Mouse (Mus musculus) megakaryocyte, adult 5-6 weeks (primary cell): ENCODE data around the gene Samsn1. TPM values are rescaled to one million over a fixed set of nuclear protein-coding genes. Genes with fewer than 3 reads are reported as not detected.
"Not testable (repeated sequence)": the region's sequence is repeated elsewhere in the genome, so short reads cannot be mapped to it uniquely, and the experiment has no call there.

Experiments
- ATAC-seq: 2 replicates; pipeline ENCODE4 v1.8.0; 2016; ENCODE audit warnings: mild to moderate bottlenecking, inconsistent platforms; ENCODE audit not compliant: poor library complexity, severe bottlenecking
- total RNA-seq, 2 experiments: library from RNA; stranded (forward) in 1 of 2; stranded (reverse) in 1 of 2; fragments of 153-499, 151-499 nt in 1 of 2; fragments of 221-1000, 200-1000 nt in 1 of 2; gene quantifications; 2 replicates each; pipeline versions ENCODE4 v1.2.3 to v1.2.4; 2015 to 2017

The Samsn1 gene
- total RNA-seq, 2 experiments from 2014 or later, result 191 to 219 TPM

DNA sequence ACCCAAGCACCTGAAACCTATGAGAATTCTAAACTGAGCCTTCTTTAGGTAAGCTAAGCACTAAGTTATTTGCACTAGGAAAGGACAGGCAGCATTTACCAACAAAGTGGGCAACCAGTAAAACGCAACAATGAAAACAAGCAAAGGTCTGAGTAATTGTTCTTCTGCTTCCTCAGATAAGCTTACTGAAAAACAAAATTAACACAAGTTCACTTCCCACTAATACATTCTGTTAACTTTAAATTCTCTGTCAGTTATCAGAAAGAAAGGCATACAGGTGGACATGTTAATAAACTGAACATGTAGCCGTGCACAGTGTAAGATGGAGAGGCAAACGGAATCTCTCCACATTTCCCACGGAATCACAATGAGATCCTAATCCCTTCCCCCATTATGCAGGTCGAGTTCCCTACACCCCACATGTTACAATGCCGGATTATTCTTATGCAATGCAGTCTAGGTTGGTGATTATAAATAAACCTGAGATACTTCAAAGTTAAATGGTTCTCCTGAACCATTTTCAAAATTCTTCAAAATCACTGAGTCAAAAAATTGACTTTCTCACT, 132.9 kb downstream of the Samsn1 start:
- no peak for ATAC-seq

DNA sequence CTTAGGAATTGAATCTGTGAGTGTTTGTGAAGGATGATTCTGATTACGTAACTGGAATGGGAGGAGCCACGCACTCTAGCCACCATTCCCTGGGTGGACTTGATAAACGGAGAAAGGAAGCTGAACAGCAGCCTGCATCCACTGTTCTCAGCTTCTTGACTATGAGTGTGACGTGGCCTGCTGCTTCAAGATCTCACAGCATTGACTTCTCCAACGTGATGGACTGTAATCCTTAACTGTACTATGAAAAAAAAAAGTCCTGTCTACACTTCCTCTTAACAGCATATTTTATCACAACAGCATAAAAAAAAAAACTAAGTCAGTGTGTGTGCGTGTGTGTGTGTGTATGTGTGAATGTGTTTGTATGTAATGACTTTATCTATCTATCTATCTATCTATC, 134.9 kb downstream of the Samsn1 start:
- ATAC-seq, result peak; percentile 83

- no peak for ATAC-seq
Measured at GRCm38 (mm10) chr16:75878885-75879284, 143.2 kb downstream of the Samsn1 start.

DNA sequence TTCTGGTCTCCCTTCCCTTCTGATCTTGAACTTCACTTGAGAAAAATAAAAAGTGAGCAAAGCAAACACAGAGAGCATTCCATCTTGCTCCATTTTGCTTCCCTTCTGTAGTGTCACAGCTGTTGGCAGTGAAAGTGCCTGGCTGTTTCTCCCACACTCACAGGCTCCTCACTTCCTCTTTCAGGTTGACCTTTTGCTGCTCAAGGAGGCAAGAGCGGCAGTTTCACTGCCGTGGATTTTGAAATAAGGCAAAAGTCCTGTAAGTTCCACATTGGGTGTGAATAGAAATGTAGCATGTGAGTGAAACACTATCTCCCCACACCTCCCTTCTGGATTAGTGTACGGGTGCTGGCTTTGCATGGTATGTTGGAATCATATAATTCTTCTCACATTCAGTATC, 144.9 kb downstream of the Samsn1 start:
- peak; percentile 91 for ATAC-seq

DNA sequence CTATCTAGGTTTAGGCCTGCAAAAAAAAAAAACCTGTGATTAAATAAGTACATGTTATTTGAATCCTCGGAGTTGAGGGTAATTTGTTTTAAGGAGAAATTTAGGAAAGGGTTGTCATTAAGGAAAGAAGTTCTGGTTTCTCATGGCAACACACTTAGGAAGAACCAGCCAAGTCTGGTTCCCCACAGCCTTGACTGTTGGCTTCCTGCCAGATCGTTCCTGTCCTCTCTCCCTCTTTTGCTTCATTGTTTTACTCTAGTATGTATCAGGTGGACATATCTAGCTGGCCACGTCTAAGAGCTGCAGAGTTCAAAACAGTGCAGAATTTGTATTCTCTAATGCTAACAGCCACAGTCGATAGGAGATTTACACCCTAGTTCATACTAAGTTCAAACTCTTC, 146.2 kb downstream of the Samsn1 start:
- no peak for ATAC-seq

DNA sequence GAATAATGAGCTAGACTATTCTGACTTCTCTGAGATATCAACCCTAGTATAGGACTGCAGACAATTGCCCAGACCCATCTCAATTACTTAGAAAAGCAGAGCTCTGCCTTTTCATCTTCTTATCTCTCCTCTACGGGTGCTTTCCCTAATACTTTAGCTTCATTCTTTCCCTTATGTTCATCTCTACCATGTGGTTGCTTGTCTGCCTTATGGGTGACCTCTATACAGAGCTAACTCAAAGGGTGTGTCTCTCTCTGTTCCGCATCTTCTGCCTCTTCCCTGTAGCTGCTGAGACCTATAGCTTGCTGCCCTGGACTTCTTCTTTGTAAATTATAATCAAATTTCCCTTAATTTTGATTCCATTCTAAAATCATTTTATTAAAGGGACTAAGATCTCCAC, 147.6 kb downstream of the Samsn1 start:
- peak; percentile 53 for ATAC-seq

DNA sequence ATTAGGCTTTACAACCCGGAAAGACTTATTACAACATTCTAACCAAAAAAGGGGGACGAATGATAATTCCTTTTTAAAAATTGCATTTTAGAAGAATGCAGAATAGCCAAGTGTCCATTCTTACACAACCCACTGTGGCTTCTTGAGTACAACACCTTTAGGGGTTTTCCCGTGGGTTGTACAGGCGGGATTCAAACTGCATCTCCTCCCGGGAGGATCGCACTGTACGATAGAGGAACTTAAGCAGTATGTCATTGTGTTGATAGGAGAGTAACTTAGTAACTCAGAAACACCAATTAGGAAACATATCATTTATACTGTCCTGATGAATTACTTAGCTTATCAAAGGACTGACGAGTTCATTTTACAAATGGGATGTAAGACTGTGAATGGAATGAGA, 149.8 kb downstream of the Samsn1 start:
- peak; percentile 15 for ATAC-seq

- ATAC-seq, result no peak
Measured at GRCm38 (mm10) chr16:75867400-75867799, 154.7 kb downstream of the Samsn1 start.

- peak; percentile 56 for ATAC-seq
Measured at GRCm38 (mm10) chr16:75865505-75865904, 156.6 kb downstream of the Samsn1 start.

DNA sequence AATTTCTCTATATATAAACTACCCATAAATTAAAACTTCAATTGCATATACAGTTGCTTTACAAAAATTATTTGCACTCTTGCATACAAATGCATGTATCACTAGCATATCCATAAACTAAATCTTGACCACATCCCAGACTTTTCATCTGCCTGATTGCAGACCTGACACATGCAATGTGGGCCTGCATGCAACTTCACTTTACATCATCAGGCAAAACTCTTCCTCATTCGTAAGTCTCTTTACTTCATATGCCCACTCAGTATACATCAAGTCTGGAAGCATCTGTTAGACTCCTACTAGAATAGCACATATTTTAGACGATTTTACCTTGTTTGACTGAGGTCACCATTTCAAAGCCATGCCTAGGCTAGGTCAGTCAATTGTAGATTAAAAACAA, 157.4 kb downstream of the Samsn1 start:
- peak; percentile 68 for ATAC-seq

- no peak for ATAC-seq
Measured at GRCm38 (mm10) chr16:75856343-75856742, 165.7 kb downstream of the Samsn1 start.

- ATAC-seq, result peak; percentile 91
Measured at GRCm38 (mm10) chr16:75855402-75855801, 166.7 kb downstream of the Samsn1 start.

GRCm38 (mm10) chr16:75853556-75854271, 168.4 kb downstream of the Samsn1 start:
- no peak for ATAC-seq

- no peak for ATAC-seq
Measured at GRCm38 (mm10) chr16:75852485-75852884, 169.6 kb downstream of the Samsn1 start.

DNA sequence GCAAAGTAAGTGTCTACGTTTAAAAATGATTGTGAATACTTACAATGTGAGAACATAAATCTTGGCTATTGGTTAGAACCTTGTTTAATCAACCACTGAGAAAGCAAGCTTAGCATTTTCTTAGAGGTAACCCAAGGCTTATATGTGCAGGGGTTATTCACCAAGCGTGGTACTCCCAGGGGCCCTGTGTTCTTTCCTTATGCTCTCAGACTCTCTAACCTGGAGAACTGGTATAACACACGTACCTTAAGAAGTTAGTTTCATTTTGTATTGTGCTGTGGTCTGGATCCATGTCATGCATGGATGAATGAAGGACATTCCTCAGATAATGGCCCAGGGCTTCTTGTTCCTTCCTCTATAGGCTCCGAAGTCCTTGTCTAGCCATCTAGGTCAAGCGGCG, 173.0 kb downstream of the Samsn1 start:
- no peak for ATAC-seq

DNA sequence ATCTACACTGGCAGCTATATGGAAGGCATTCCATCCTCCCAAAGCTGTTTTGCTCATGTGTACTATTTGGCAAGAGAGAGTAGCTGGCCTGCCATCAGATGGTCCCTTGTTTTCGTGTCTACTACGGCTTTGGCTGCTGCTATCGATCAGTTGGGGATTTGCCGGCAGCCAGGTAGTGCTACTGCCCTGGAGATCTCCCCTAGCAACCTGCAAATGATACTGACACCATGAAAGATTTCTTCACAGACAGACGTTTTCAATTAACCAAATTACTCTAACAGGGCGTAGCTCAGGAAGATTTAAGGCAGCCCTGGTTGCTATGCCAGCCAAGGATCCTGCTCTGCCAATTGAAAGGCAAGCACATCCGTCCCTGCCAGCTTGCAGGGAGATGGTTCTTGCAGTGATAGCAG, 178.4 kb downstream of the Samsn1 start:
- ATAC-seq, result no peak

GRCm38 (mm10) chr16:75843031-75843430, 179.1 kb downstream of the Samsn1 start:
- ATAC-seq, result no peak

DNA sequence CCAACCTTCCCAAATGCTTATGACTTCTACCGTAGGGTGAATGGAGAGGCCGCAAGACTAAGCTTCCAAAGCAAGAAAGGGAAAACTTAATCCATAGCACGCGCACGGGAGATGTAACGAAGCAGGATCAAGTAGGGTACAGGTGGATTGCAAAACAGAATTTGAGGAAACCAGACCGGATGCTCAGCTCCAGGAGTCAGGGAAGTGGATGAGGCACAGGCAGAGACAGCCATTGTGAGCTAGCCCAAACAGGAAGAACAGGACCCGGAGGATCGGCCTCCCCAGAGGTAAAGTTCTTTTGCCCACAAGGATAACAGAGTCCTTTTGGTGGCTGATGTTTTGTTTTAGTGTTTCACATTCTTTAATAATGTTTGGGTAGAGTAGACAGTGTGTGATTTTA, 179.5 kb downstream of the Samsn1 start:
- ATAC-seq, result no peak

DNA sequence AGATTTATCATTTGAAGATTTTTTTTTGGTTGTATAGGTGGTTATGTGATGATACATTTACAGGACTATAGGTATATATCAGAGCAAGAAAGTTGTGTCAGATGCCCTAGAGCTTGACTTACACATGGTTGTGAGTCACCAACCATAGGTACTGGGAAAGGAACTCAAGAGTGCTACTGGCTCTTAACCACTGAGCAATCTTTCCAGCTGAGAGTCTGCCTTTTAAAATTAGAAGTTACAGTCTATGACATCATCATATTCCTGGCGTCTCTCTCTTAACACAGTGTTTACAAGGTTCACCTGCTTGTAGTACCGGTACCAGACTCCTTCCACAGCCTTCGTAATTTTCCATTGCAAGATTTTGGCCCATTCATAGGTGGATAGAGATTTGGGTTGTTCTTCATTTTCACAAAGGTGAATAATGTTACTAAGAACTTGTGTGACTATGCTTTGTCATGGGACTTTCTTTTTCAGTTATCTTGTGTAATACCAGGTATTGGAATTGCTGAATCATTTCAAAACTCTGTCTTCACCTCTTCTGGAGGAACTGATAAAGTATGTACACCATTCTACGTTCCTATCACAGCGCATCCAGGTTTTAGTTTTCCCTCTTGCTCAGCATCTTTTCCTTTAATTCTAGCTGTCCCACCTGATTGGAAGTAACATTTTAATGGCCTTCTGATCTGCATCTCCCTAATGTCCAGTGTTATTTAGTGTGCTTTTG, 184.2 kb downstream of the Samsn1 start:
- ATAC-seq, result peak; percentile 85

DNA sequence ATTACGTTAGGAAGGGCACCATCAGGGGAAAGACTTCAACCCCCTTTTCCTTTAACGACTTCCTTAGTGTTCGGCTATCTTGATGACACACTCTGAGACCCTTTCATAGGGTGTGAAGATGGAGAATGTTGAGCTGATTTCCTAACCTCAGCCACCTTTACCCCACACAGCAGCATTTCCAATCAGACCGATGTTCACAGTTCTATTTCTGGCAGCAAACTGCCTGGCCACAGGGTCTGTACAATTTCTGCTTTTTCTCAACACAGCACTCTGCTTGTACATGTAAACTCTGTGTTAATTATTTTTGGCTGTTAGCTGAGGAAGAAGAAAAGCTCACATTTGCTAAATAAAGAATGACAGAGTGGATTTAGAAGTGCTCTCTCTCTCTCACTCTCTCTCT, 190.7 kb downstream of the Samsn1 start:
- peak; percentile 30; the same call in 1 of the 2 replicates for ATAC-seq

DNA sequence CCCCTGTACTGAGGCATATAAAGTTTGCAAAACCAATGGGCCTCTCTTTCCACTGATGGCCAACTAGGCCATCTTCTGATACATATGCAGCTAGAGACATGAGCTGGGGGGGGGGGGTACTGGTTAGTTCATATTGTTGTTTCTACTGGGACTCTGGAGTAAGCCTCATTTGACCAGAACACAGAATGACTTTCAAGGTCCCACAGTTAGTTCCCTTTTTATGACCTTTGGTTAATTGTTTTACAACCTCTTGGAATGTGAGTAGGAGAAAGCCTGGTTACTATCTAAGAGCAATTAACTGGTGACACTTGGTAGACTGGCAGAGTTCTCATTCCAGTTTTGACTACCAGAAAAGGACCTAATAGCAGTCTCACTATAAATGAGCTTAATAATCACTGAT, 195.1 kb downstream of the Samsn1 start:
- ATAC-seq, result not testable (repeated sequence)

DNA sequence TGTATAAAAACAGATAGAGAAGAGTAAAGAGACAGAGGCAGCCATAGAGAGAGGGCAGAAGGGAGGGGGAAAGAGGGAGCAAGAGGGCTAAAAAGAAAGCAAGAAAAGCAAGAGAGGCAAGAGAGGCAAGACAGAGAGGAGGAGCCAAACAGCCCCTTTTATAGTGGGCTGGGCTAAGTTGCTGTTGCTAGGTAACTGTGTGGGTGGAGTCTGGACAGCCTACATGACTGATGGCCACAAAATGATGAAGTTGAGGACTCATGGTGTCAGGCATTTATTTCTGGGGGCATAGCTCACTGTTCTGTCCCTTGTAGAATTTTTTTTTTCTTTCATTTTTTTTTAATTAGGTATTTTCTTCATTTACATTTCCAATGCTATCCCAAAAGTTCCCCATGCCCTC, 195.6 kb downstream of the Samsn1 start:
- no peak for ATAC-seq
